Mouse (Mus musculus) lung, embryonic 14.5 days (tissue): ENCODE data around the gene Myadml2. TPM values are rescaled to one million over a fixed set of nuclear protein-coding genes. Genes with fewer than 3 reads are reported as not detected.
A peak's percentile ranks its signal among the peaks of the same experiment; 100 is the strongest.

Source experiments
- ATAC-seq: fragments of 200-750 bp; cut with Nextera tagmentation; 2 replicates; pipeline ENCODE4 v1.8.0; 2017; ENCODE audit warnings: mild to moderate bottlenecking, moderate TSS enrichment, moderate library complexity; ENCODE audit not compliant: insufficient read depth
- DNase-seq: peaks from one replicate; pipeline ENCODE4 v3.0.0-alpha.2; 2015
- H3K27ac ChIP-seq: fragments of 300-500 bp; sonication (generic); 2 replicates; pipeline ENCODE4 v1.5.1; 2014; ENCODE audit warnings: low read depth, mild to moderate bottlenecking, moderate library complexity
- H3K27me3 ChIP-seq: fragments of 300-500 bp; sonication (generic); 2 replicates; pipeline ENCODE4 v1.6.1; 2014; ENCODE audit warnings: low read length, control low read depth; ENCODE audit not compliant: insufficient read depth
- H3K36me3 ChIP-seq: fragments of 300-500 bp; sonication (generic); 2 replicates; pipeline ENCODE4 v1.6.1; 2014; ENCODE audit warnings: control low read depth; ENCODE audit not compliant: insufficient read depth
- H3K4me1 ChIP-seq: fragments of 300-500 bp; sonication (generic); 2 replicates; pipeline ENCODE4 v1.6.1; 2014; ENCODE audit warnings: antibody characterized with exemption, control low read depth; ENCODE audit not compliant: insufficient read depth
- H3K4me2 ChIP-seq: fragments of 300-500 bp; sonication (generic); 2 replicates; pipeline ENCODE4 v1.6.1; 2014; ENCODE audit warnings: mild to moderate bottlenecking
- H3K4me3 ChIP-seq: fragments of 300-500 bp; sonication (generic); 2 replicates; pipeline ENCODE4 v1.5.1; 2014; ENCODE audit warnings: low read depth, low read length
- H3K9ac ChIP-seq: fragments of 300-500 bp; sonication (generic); 2 replicates; pipeline ENCODE4 v1.6.1; 2014
- H3K9me3 ChIP-seq: fragments of 300-500 bp; sonication (generic); 2 replicates; pipeline ENCODE4 v1.6.1; 2016; ENCODE audit warnings: low read depth, low read length, control low read depth
- CTCF ChIP-seq: IDR thresholded peaks from 2 replicates; pipeline ENCODE4 v1.5.1; 2016; ENCODE audit warnings: antibody characterized with exemption, low read depth
- WGBS: fragments of 180-500 bp; shearing (Covaris S2); extraction: QIAGEN DNeasy Blood & Tissue Kit; methylation state at CpG from one replicate; pipeline ENCODE4 v1.1.7; 2014; 5-methylcytosine and 5-hydroxymethylcytosine counted together
- polyA plus RNA-seq: library from polyadenylated mRNA; unstranded; fragments of >200 nt; fragmentation: Nextera tagmentation; extraction: Ambion mirVana; gene quantifications from 2 replicates; pipeline ENCODE4 v1.2.1, GENCODE M21; 2014

The Myadml2 gene
- polyA plus RNA-seq, 1 experiment from 2014 or later, result not detected

DNA sequence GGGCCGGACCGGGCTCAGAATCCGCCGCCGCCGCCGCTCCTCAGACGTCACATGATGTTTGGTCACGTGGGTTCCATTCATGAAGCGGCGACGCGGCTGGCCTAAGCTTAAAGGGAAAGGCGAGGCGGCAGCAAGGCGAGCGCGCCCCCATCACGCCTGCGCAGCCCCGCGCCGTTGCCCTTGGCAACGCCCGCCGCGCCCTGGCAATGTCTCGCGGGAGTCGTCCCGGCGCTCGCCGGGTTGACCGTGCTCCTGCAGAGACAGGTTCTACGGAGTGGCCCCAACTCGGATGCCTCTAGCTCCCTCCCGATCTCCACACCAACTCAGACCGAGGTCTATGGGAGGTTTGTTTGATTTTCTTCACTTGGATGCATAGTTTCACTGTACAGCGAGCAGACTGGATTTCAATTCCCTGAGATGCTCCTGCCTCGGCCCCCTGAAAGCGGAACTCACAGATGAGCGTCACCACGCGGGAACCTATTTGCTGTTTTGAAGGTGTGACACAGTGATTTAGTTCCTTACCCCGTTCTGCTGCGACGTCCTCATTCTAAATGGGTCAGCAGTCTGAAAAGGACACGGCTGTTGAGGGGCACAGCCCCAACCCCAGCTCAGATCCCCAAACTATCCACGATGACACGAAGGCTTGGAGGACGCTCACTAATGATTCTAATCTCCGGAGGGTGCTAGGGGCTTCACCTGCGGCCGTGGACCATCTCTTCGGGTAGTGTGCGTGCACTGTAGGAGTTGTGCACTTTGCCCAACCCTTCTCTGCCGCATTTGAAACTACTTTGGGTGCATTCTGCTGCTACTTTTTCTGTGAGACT lies 14.2 kb downstream of the Myadml2 start, which contains the start of gene Mafg:
TSS of gene Mafg (minus strand) at position 81 of the 824 bp plus-strand sequence.
- peaks cover 19% of the 10 kb centered on the region for H3K4me1 ChIP-seq
- H3K9ac ChIP-seq, result peak within 1 kb of the TSS; percentile 91
- DNase-seq, result peak; percentile 99
- H3K4me2 ChIP-seq, result peak within 1 kb of the TSS; percentile 86
- H3K4me3 ChIP-seq, result peak within 1 kb of the TSS; percentile 95
- H3K36me3 ChIP-seq, result peaks cover 10% of the 10 kb centered on the region
- 10% methylated on average over 56 of the region's 58 CpGs for WGBS
- H3K27ac ChIP-seq, result peak within 1 kb of the TSS; percentile 93
- no peak for TF ChIP-seq CTCF
- no peaks in the 10 kb centered on the region for H3K27me3 ChIP-seq
- H3K9me3 ChIP-seq, result no peaks in the 10 kb centered on the region
- peak; percentile 89 for ATAC-seq

DNA sequence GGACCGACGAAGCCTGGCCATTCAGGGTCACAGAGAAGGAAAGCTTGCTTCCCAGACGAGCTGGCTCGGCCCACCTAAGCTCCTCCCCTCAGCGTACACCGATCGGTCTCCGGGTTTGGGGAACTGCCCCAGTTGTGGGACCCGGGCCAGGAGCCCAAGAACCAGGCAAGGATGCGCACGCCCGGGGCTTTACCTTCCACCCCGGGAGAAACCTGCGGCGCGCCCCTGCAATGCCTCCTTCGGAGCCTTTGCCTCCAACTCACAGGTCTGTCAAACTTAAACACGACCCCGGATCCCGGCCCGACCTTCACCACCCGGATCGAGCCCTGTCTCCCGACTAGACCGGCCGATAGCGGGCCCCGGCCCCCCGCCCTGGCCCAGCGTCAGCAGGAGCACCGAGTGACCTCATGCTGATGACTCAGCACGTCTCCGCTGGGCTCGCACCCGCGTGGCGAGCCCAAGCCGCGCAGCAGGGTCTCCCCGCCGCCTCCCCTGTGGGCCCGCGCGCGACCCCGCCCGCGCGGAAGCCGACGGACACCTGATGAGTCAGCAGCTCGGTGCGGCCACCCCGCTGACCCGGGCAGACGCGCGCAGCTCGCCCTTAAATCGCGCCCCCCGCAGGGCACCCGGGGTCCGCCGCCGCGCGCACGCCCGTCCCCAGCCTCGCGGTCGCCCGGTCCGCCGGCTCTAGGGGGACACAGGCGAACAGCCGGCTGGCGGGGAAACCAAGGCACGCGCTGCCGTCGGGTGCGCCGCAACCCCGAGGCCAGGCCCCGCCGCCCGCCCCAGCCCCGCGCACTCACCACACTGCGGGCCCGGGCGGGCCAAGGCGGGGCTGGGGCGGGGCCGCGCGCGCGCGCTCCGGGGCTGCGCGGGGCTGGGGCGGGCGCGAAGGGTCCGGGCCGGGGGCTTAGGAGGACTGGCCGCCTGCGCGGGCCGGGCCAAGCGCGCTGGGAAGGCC lies 15.1 kb downstream of the Myadml2 start:
- no peaks in the 10 kb centered on the region for H3K27me3 ChIP-seq
- H3K27ac ChIP-seq, result peak overlapping the region; percentile 93
- no peaks in the 10 kb centered on the region for H3K9me3 ChIP-seq
- H3K36me3 ChIP-seq, result peaks cover 16% of the 10 kb centered on the region
- TF ChIP-seq CTCF, result no peak
- H3K9ac ChIP-seq, result peak overlapping the region; percentile 91
- ATAC-seq (peak; percentile 77), DNase-seq (peak; percentile 79)
- H3K4me3 ChIP-seq, result peak overlapping the region; percentile 95
- H3K4me1 ChIP-seq, result peaks cover 19% of the 10 kb centered on the region
- peak overlapping the region; percentile 86 for H3K4me2 ChIP-seq
- WGBS, result under 1% methylated on average over 107 of the region's 116 CpGs

DNA sequence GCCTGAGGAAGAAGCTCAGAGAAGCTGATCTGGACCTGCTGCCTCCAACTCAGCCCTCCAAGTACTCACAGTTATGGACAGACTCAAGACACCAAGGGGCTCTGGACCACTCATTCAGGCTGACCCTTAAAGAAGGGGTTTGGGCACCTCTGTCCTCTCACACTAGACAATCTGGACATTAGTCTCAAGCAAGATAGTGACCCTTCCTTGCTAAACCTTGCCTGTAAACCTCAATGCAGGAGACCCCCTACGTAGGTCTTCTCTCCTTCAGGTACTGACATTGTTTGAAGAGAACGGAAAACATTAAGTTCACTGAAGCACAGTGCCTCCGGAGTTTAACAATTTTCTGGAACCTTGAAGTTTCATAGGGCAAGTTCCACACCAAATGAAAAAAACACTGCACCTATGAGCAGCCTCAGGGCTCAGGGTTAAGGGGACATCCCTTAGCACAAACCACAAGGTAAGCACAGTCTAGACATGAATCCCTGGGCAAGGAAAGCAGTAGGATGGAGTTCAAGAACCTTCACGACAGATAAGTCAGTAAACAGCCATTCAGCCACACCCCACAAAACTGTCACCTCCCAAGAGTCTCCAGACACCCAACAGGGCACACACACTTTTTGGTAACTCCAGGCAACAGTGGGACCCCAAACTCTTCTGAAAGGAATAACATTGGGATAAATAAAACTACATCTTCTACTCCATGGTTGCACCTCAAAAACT lies 16.1 kb downstream of the Myadml2 start:
- Histone ChIP-seq H3K36me3 (peaks cover 26% of the 10 kb centered on the region), H3K9me3 (no peaks in the 10 kb centered on the region), H3K4me1 (peaks cover 19% of the 10 kb centered on the region), H3K27ac (peak overlapping the region; percentile 93), H3K4me3 (peak overlapping the region; percentile 95), H3K27me3 (no peaks in the 10 kb centered on the region), H3K4me2 (peak overlapping the region; percentile 86), H3K9ac (peak overlapping the region; percentile 91)
- no peak for DNase-seq
- no peak for TF ChIP-seq CTCF
- ATAC-seq, result no peak
- 43% methylated on average over 4 of the region's 4 CpGs for WGBS

DNA sequence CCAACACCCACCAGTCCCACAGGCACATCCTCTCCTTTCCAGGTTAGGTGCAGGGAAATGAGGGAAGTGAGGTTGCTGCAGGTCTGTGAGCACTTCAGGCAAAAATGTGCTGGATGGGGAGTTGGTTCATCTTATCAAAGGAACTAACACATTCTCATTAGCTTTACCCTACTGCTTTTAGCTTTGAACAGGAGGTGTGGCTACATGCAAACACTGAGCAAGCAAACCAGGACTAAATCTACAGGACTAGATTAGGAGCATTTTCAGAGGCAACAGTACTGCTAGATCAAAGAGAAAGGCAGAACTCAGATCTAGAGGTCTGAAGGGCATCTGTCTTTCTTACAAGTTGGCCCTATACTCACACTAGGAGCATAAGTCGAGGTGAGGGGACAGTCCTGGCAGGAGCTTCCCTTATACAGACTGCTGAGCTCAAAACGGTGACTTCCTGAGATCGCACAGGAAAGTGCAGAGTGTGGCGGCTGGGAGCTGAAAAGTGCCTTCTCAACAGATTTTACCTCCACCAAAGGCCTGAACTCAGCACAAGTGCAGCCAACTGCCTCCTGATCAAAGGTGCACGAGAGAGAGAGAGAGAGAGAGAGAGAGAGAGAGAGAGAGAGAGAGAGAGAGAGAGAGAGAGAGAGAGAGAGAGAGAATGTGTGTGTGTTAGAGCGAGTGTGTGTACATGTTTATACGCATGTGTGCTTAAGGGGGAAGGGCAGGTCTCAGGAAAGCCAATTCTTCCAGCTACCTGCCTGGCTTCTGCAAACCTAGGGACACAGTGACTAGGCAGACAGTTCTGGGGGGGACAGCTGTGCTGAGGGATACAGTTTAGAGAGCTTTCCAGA lies 16.9 kb downstream of the Myadml2 start:
- Histone ChIP-seq H3K36me3 (peaks cover 30% of the 10 kb centered on the region), H3K27me3 (no peaks in the 10 kb centered on the region), H3K9me3 (no peaks in the 10 kb centered on the region), H3K4me1 (peaks cover 19% of the 10 kb centered on the region), H3K9ac (peak overlapping the region; percentile 47), H3K4me3 (peak overlapping the region; percentile 15), H3K27ac (peak overlapping the region; percentile 70), H3K4me2 (peak overlapping the region; percentile 86)
- DNase-seq (no peak), ATAC-seq (no peak)
- WGBS, result 26% methylated on average over 7 of the region's 7 CpGs
- TF ChIP-seq CTCF, result no peak

DNA sequence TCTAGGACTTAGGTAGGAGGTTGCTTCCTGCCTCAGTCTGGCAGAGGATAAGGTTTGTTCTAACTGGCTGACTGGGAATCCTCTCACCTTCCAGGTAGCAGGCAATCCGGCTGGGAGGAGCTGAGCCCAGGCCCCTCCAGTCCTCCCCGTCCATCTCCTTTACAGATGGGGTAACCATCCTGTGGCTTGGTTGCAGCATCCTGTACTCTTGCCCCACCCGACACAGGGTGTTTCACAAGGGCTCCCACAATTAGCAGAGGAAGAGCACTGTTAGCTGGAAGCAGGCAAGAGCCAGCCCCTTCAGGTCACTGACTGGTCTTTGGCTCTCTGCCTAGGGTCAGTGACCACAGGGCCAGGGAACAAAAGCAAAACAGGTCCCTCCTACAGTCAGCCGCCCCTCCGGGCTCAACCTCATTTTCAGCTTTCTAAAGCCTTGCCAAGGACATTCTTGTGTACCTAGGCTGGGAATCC lies 17.5 kb downstream of the Myadml2 start:
- DNase-seq (no peak), ATAC-seq (no peak)
- Histone ChIP-seq H3K4me3 (peak overlapping the region; percentile 15), H3K4me1 (peaks cover 19% of the 10 kb centered on the region), H3K27ac (peak overlapping the region; percentile 70), H3K36me3 (peaks cover 30% of the 10 kb centered on the region), H3K9ac (peak overlapping the region; percentile 47), H3K27me3 (no peaks in the 10 kb centered on the region), H3K4me2 (peak overlapping the region; percentile 86), H3K9me3 (no peaks in the 10 kb centered on the region)
- no peak for TF ChIP-seq CTCF
- 56% methylated on average over 5 of the region's 5 CpGs for WGBS

DNA sequence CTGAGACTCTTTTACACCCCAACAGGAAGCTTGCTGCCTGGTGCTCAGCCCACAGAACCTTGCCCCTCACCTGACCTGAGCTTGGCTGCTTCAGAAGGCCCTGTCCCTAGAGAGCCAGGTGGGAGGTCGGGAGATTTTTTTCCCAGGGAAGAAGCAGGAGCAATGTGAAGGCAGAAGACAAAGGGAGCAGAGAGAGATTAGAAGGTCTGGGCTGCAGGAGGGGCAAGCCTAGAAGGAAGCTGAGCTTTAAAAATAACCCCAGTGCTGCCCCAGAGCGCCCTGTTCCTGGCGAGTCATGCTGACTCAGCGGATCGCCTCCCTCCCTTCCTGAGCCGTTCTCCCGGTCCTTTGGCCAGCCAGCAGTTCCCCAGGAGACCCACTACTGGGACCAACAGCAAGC lies 18.0 kb downstream of the Myadml2 start:
- 50% methylated on average over 7 of the region's 7 CpGs for WGBS
- Histone ChIP-seq H3K27ac (peak overlapping the region; percentile 70), H3K4me2 (peak overlapping the region; percentile 86), H3K27me3 (no peaks in the 10 kb centered on the region), H3K9ac (peak overlapping the region; percentile 47), H3K9me3 (no peaks in the 10 kb centered on the region), H3K36me3 (peaks cover 30% of the 10 kb centered on the region), H3K4me1 (peaks cover 22% of the 10 kb centered on the region), H3K4me3 (peak overlapping the region; percentile 15)
- no peak for TF ChIP-seq CTCF
- DNase-seq, result peak; percentile 39
- no peak for ATAC-seq
